Mouse (Mus musculus) adrenal gland, adult (tissue): ENCODE results near the gene Naglu.

Experiments
- DNase-seq, 2 experiments: peaks; one replicate each; pipeline ENCODE4 v3.0.0; 2022 to 2023; ENCODE audit warnings: low spot score in 1 of 2; ENCODE audit not compliant: inconsistent age in 2 of 2

The Naglu gene

DNA sequence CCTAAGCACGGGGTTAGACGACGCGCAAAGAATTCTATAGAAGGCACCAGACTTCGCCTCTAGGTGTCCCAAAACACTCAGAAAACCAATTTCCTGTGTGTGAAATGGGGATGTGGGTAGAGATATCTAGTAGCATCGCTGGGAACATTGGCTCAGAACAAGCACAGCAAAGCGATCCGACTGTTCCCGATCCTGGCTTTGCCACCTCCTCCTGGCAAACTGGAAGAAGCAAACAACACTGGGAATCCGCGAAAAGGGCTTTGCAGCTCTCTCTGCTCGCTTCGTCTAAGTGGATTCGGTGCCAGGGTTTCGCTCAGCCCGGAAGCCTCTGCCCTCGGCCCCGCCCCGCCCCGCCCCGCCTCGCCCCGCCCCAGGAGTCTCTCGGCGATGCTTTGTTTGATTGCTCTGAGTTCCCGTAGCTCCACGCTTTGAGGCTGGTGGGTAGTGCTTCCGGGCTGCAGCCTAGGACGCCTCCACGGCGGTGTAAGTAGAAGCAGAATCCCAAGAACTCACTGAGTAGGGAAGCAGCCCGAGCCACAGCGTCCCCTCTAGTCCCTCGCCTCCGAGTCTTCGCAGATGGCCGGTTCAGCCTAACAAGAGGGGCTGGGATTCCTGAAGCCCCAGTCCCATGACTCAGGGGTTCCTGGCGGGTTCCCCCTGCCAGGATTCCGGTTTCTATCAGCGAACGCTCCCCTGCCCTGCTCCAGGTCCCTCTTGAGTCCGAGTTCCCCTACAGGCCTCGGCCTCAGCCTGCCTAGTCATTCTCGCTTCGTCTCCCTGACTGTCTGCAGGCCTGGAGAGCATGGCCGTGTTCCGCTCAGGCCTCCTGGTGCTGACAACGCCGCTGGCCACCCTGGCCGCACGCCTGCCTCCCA is 12.6 kb downstream of the Naglu start, which contains the start of gene Coasy:
Gene Coasy, plus strand, starts transcription at position 358 of the 875 bp plus-strand sequence.
- DNase-seq, result peak; percentile 88 to 95

DNA sequence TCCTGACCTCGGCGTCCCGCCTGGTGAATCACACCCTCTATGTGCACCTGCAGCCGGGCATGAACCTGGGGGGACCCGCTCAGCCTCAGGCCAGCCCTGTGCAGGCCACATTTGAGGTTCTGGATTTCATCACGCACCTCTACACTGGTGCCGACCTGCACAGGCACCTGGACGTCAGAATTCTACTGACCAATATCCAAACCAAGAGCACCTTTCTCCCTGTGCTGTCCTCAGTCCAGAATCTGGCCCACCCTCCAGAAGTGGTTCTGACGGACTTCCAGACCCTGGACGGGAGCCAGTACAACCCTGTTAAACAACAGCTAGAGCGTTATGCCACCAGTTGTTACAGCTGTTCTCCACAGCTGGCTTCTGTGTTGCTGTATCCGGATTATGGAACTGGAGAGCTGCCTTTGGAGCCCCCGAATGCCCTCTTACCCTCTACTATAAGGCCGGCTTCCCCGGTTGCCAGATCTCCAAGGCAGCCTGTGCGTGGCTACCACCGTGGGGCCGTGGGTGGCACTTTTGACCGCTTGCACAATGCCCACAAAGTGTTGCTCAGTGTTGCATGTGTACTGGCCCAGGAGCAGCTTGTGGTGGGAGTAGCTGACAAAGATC is 13.4 kb downstream of the Naglu start:
- peak in 1 of 2 experiments; percentile 79 for DNase-seq

DNA sequence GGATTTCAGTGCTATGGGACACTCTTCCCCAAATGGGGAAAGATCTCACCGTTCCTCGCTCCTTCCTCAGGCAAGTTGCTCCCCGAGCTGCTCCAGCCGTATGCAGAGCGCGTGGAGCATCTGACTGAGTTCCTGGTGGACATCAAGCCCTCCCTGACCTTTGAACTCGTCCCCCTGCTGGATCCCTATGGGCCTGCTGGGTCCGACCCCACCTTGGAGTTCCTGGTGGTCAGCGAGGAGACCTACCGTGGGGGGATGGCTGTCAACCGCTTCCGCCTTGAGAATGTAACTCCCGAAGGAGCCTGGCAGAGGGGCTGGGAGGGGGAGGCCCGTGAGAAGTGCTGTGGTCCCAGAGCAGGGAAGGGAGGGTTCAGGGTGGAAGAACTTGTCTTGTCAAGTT is 14.4 kb downstream of the Naglu start:
- peak; percentile 34 to 40 for DNase-seq

DNA sequence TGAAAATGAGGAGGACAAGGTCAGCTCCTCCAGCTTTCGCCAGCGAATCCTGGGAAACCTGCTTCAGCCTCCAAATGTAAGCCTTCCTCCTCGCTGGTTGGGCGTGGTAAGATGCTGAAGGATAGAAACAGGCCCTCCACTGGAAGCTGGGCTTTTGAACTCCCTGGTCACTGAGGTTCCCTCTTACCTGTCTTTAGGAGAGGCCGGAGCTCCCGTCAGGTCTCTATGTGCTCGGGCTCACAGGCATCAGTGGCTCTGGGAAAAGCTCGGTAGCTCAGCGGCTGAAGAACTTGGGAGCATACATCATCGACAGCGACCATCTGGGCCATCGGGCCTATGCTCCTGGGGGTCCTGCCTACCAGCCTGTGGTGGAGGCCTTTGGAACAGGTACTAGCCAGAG is 15.0 kb downstream of the Naglu start:
- DNase-seq, result peak in 1 of 2 experiments; percentile 44

DNA sequence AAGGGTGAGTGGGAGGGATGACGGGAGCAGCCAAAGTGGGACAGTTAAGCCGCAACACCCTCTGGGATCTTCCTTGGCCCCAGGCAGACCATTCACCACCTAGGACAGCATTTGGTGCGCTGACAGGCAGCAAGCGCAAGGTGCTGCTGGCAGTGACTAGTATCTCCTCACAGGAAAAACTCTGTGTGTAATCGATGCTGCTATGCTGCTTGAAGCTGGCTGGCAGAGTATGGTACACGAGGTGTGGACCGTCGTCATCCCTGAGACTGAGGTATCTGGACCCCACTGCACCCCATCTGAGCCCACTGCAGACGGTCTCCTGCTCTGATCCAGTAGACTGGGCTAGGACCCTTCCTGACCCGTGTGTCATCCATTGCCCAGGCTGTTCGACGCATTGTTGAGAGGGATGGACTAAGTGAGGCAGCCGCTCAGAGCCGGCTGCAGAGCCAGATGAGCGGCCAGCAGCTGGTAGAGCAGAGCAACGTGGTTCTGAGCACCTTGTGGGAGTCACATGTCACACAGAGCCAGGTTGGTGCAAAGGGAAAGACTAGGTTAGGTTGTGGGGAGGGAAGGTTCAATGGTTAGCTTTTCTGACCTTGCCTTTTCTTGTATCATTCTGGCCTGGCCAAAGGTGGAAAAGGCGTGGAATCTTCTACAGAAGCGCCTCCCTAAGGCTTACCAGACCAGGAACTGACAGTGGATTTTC is 16.0 kb downstream of the Naglu start:
- no peak for DNase-seq

DNA sequence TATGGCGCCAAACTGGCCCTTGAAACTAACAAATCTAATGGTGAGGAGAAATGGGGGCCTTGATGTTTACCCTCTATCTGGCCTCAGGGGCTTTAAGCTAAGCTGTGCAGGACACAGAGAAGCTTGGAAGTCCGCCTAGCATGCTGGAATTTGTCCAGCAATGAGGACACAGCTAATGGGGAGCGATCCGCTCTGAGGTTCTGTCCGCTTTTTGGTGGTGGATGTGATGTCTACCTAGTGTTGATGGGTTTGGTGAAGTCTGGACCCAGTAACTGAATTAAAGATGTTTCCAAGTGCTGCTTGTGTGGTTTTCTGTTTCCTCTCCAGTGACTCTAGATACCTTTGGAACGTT is 16.5 kb downstream of the Naglu start:
- DNase-seq, result peak in 1 of 2 experiments; percentile 58

DNA sequence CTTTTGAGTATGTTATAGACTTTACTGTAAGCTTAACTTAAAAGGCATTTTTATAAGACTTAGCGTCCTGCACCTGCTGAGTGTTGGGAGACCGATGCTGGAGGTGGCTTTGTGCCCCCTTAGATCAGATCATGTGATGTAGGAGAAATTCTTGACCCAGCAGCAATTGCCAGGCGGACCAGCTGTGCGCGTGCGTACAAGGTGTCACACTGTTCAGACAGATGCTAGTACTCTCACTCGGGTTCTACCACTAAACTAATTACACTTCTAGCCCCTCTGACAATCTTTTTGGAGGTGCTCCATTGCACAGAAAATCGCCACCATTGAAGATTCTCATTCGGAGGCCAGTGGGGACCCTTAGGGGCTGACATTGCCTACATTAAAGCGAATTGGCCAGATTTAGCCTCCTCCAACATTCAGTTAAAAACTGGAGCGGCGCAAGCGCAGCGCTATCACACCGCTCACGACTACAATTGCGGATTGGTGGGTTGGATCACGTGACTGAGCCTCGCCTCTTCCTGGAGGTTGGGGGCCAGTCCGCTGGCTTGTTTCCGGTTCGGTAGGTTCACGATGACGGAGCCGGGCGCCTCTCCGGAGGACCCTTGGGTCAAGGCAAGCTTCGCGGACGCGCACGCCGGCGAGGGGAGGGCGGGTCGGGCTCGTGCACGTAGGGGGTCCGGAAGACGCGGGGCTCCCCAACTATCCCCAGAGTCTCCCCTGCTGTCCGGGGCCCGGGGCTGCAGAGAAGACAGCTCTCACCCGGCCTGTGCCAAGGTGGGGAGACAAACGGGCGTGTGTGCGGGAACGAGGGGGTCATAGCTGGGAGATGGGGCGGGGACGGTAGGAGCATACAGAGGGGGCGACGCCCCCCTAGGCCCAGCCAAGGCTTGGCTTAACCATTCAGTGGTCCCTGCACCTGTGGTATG is 17.2 kb downstream of the Naglu start, which contains the start of gene Mlx:
Gene Mlx, plus strand, starts transcription at position 522 of the 926 bp plus-strand sequence.
- peak; percentile 93 to 97 for DNase-seq

DNA sequence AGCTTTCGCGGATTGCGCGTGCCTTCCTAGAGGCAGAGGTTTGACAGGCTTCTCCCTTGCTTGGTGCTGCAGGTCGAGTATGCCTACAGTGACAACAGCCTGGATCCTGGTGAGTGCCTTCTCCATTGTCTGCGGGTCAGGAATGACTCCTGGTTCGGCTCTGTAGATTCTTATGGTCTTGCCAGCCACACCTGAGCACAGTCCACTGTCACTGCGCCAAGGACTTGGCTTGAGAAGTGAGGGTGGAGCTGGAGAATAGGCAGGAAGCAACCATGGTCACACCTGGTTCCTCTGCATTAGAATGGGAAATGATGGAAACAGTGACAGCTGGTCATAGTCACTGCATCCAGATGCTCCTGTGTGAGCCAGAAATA is 17.9 kb downstream of the Naglu start:
- DNase-seq, result no peak

DNA sequence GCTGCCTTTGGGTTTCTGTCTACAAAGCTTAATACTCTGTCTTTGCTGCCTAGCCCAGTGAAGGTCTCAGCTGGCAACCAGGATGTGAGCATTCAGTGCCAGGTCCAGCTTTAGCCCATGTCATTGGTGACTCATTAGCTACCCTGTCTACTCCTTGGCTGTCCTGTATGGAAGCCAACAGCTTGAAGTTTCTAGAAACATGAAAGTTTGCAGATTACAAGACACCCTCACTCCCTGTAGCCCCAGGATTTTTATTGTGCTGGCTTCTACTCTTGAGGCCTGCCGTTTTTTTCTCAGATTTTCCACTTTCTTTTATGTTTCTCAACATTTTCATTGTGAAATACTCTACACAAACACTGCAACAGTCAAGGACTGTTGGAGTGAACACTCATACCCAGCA is 20.1 kb downstream of the Naglu start:
- peak in 1 of 2 experiments; percentile 80 for DNase-seq

DNA sequence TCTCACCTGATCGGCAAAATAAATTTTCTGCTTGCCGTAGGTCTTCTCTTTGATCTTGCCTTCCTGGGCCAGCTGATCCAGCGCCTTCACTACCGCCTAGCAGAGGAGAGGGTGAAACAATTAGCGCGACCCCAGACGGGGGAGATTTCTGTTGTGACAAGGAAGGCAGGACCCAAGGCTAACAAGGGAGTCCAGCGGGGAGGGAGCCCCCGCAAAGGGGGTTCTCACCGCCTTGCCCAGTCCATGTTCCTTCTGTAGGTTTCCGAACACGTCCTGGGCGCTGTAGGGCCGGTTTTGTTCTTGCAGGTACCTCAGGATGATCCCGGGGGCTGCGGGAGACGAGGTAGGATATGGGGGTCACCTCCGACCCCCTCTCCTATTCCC is 25.1 kb downstream of the Naglu start:
- no peak for DNase-seq

DNA sequence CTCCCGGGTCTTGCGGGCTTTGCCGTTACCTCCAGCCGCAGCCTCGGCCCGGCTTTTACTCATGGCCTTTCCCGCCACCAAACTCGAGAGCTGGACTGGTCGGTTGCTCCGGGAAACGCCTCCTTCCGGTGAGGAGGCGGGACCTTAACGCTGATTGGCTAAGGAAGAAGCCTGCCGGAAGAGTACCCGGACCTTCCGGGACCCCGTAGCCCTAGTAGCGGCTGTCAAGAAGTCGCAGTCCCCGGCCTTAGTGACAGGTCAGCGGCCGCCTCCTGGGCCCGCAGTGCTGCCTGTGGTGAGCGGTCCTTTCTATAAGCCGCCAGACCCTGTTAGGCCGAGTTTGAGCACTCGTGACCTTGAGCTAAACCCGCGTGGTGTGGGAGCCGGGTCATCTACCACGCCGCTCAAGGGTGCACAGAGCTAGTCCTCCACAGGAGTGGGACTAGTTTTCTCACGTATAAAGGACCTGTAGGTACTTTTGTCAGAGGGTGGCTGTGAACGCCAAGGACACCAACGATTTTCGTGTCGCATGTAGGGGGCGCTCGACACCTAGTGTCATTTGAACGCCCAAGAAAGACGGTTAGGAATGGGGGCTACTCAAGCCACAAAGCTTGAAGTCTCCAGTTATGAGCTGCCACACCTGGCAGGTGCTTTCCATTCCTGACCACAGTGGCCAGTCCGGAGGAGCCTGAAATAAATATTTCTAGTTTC is 25.7 kb downstream of the Naglu start, which contains the start of gene Psmc3ip:
Gene Psmc3ip, minus strand, starts transcription at position 123 of the 711 bp plus-strand sequence.
- peak; percentile 96 to 98 for DNase-seq

DNA sequence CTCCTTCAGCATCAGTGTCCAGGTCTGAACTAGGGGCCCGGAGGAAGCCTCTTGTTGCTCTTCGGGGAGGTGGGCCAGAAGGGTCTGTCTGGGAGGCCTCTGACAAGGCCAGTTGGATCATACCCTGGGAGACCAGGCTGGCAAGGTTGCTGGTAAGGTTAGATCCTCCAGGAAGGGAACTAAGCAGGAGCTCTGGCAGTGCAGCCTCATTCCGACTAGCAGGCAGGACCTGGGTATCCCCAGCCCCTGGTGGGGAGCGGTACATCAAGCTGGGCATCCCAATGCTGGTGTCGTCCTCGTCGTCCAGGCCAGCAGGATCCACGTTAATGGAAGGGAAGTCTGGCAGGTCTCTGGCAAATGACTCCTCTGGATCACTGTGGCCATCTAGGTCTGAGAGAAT is 28.4 kb downstream of the Naglu start:
- DNase-seq, result no peak

DNA sequence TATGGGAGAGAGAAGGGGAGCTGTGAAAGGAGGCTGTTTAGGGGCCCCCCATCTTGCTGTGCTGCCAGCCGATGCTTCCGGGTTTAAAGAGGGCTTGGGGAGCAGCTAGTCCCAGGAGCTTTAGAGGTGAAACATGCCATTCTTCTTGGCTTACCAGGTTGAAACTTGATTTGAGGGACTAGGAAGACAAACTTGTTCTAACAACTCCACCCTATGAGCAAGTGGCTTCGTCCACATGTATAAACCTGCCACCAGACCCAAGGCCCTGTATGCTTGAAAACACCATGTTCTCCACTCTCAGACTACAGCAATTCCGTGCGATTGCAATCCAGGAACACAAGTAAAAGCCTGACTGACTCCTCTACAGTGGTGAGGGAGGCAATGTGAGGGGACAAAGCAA is 33.2 kb downstream of the Naglu start:
- DNase-seq, result no peak

DNA sequence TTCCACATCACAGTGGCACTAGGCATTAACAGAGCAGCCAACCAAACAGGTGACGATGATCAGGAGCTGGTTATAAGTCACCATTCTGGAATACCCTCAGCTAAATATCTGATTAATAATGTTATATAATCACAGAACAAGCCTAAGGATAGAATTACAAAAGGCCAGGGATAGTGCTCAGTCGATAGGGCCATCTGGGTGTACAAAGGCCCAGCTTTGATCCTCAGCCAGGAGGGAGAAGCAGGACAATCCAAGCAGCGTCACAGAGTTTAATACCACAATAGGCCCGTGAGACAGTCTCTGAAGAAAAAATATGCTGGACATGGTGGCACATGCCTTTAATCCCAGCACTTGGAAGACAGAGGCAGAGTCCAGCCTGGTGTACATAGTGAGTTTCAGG is 39.5 kb downstream of the Naglu start:
- DNase-seq, result no peak

DNA sequence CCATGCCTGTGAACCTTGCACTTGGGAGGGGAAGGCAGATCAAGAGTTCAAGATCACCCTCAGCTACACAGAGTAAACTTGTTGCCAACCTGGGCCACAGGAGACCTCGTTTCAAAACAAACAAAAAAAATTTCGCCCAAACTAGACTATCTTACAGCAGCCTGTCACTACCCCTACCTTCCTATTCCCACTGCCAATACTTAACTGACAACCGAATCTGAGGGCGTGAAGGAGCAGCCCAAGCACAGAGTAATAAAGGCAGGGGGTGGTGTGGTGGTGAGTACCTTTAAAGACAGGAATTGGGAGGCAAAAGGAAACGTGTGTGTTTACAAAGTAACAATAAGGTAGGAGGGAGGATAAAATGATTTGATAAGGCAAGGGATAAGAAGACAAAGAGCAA is 40.9 kb downstream of the Naglu start:
- DNase-seq, result no peak

DNA sequence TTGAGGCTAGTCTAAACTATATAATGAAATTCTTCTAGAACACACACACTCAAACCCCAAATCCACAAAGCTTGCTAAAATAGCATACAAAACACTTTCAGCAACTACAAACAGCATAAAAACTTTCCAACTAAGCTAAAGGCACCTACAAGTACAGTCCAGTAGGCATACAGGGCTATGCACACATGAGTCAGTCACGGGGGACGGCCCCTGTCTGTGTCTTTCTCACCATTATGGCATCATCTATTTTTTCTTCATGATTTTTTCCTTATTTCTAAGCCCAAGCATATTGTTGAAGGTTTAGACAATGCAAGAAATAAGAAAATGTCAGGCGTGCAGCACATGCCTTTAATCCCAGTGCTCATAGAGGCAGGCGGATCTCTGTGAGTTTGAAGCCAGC is 41.4 kb downstream of the Naglu start:
- no peak for DNase-seq

DNA sequence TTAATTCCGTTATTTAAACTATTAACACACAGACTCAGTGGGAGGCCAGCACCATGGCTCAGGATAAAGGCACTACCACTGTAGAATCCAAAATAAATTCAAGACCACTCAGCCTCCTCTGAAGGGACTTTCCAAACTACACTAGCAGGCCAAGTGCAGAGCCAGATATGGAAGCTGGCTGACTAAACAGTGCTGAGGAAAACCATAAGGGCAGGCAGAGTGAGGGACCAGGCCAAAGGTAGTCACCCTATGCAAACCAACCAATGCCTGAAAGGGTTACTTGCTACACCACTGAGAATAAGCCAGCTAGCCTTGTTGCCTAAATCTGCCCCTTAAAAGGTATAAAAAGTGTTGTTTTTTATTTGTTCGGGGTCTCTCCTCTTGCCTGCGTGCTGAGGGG is 42.4 kb downstream of the Naglu start:
- no peak for DNase-seq

DNA sequence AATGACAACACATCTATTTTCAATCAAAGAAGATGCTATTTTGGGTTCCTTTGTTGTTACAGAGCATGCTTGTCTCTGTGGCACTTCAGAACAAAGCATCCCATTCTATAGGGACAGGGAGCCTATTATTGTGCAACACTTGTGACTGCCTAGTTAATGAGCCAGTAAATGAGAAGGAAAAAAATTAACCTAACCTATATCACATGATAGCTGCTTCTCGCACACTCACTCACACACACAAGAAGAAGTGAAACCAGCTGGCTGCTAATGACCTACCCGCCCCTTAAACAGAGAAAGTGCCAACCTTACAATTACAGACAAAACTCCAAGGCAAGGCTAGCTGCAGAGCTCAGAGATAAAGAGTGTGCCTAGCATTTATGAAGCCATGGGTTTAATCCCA is 45.8 kb downstream of the Naglu start:
- DNase-seq, result no peak

DNA sequence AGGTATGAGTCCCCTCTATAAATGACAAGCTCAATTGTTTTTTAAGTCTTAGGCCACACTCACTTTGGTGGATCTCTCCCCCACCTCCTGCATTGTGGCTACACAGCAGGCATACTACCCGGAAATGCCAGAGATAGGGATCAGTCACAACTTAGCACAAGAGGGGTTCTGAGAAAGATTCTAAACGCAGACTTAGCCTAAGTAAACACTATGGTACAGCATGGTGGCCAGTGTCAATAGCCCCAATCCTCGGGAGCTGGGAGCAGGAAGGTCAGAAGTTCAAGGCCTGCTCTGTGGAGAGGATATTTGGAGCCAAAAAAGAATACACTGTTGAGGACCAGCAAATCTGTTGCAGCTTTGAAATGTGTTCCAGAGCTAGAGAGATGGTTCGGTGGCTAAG is 48.3 kb downstream of the Naglu start:
- DNase-seq, result peak in 1 of 2 experiments; percentile 50

DNA sequence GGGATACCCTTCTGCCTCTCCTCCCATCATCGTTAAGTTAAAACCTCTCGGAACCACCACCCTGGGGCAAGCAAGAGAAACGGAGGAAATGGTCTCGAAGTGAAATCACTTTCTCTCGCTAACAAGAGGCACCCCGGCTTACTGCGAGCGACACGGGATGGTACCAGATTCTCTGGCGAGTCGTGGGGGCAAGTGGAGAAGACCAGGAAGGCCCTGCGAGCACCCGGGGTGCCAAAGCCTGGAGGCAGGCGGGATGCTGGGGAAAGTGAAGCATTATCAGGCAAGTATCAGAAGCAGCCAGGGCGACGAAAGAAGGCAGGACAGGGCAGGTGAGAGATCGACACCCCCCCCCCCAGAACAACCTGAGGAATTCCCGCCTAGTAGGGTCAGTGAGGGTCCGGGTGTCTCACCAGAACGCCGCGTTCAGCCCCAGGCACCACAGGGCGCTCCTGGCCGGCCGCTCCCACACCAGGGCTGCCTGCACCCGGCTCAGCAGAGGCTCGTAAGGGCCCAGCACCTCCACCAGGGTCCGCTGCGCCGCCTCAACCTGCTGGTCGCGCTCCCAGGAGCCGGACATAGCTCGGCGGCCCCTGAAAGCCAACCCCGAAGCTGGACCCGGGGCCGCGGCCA is 49.4 kb downstream of the Naglu start:
- DNase-seq, result no peak
